Mouse (Mus musculus): ENCODE data around the gene Ccl22. TPM values are rescaled to one million over a fixed set of nuclear protein-coding genes. Genes with fewer than 3 reads are reported as not detected.

Ccl22 gene
- polyA plus RNA-seq, 1 experiment from 2014 or later, result not detected

- H3K9me3 ChIP-seq (ENCODE audit: control insufficient read depth, low read length), result no peaks in the 10 kb centered on the region
- H3K4me1 ChIP-seq (replicated peaks; ENCODE audit: control insufficient read depth, insufficient read depth, low read length), result peaks cover 2% of the 10 kb centered on the region
- 80% methylated on average over 10 of the region's 10 CpGs for WGBS
- H3K27ac ChIP-seq (ENCODE audit: low read depth, low read length), result no peak overlapping the region
- no peak overlapping the region for H3K4me3 ChIP-seq (ENCODE audit: low read depth, low read length)
- ATAC-seq (replicated peaks; ENCODE audit: low FRiP score) (no peak), DNase-seq (ENCODE audit: low spot score) (no peak)
- no peaks in the 10 kb centered on the region for H3K36me3 ChIP-seq (ENCODE audit: control insufficient read depth, insufficient read depth, low read length)
- no peak overlapping the region for H3K9ac ChIP-seq (ENCODE audit: low read length)
- no peak overlapping the region for H3K4me2 ChIP-seq (ENCODE audit: low read depth, low read length, severe bottlenecking)
- H3K27me3 ChIP-seq (ENCODE audit: control insufficient read depth, insufficient read depth, low read length), result no peaks in the 10 kb centered on the region
These were observed 33.6 kb downstream of the Ccl22 start for GRCm38 (mm10) chr8:94778895-94779533.

GRCm38 (mm10) chr8:94779534-94780294, 34.3 kb downstream of the Ccl22 start:
- 94% methylated on average over 16 of the region's 16 CpGs for WGBS
- no peak overlapping the region for H3K4me2 ChIP-seq (ENCODE audit: low read depth, low read length, severe bottlenecking)
- 0 out of 2 replicates have a peak, but pooled peaks cover 2% of the 10 kb centered on the region for H3K4me1 ChIP-seq (replicated peaks; ENCODE audit: control insufficient read depth, insufficient read depth, low read length)

GRCm38 (mm10) chr8:94780491-94781154, 35.2 kb downstream of the Ccl22 start:
- no peak overlapping the region for H3K27ac ChIP-seq (ENCODE audit: low read depth, low read length)
- no peaks in the 10 kb centered on the region for H3K36me3 ChIP-seq (ENCODE audit: control insufficient read depth, insufficient read depth, low read length)
- no peak for DNase-seq (ENCODE audit: low spot score)
- H3K9ac ChIP-seq (ENCODE audit: low read length), result no peak overlapping the region
- H3K9me3 ChIP-seq (ENCODE audit: control insufficient read depth, low read length), result no peaks in the 10 kb centered on the region
- ATAC-seq (replicated peaks; ENCODE audit: low FRiP score), result no peak
- 0 out of 2 replicates have a peak, but pooled peaks cover 2% of the 10 kb centered on the region for H3K4me1 ChIP-seq (replicated peaks; ENCODE audit: control insufficient read depth, insufficient read depth, low read length)
- no peak overlapping the region for H3K4me3 ChIP-seq (ENCODE audit: low read depth, low read length)
- H3K27me3 ChIP-seq (ENCODE audit: control insufficient read depth, insufficient read depth, low read length), result no peaks in the 10 kb centered on the region
- WGBS, result 81% methylated on average over 21 of the region's 21 CpGs
- H3K4me2 ChIP-seq (ENCODE audit: low read depth, low read length, severe bottlenecking), result no peak overlapping the region

More at GRCm38 (mm10) chr8:94779534-94780294, 34.3 kb downstream of the Ccl22 start:
- no peaks in the 10 kb centered on the region for H3K9me3 ChIP-seq (ENCODE audit: control insufficient read depth, low read length)
- no peak for ATAC-seq (replicated peaks; ENCODE audit: low FRiP score)
- no peak for DNase-seq (ENCODE audit: low spot score)
- no peaks in the 10 kb centered on the region for H3K36me3 ChIP-seq (ENCODE audit: control insufficient read depth, insufficient read depth, low read length)
- H3K27me3 ChIP-seq (ENCODE audit: control insufficient read depth, insufficient read depth, low read length), result no peaks in the 10 kb centered on the region
- H3K27ac ChIP-seq (ENCODE audit: low read depth, low read length), result no peak overlapping the region
- H3K9ac ChIP-seq (ENCODE audit: low read length), result no peak overlapping the region
- H3K4me3 ChIP-seq (ENCODE audit: low read depth, low read length), result no peak overlapping the region

- no peak for ATAC-seq (replicated peaks; ENCODE audit: low FRiP score)
- Histone ChIP-seq H3K27ac (ENCODE audit: low read depth, low read length) (no peak overlapping the region), H3K4me3 (ENCODE audit: low read depth, low read length) (no peak overlapping the region)
These were observed 35.9 kb downstream of the Ccl22 start for GRCm38 (mm10) chr8:94781155-94781837.

GRCm38 (mm10) chr8:94781838-94782235, 36.4 kb downstream of the Ccl22 start:
- Histone ChIP-seq H3K27me3 (ENCODE audit: control insufficient read depth, insufficient read depth, low read length) (no peaks in the 10 kb centered on the region), H3K4me3 (ENCODE audit: low read depth, low read length) (no peak overlapping the region), H3K27ac (ENCODE audit: low read depth, low read length) (no peak overlapping the region), H3K4me1 (replicated peaks; ENCODE audit: control insufficient read depth, insufficient read depth, low read length) (0 out of 2 replicates have a peak, but pooled peaks cover 2% of the 10 kb centered on the region), H3K36me3 (ENCODE audit: control insufficient read depth, insufficient read depth, low read length) (no peaks in the 10 kb centered on the region), H3K9me3 (ENCODE audit: control insufficient read depth, low read length) (no peaks in the 10 kb centered on the region), H3K4me2 (ENCODE audit: low read depth, low read length, severe bottlenecking) (no peak overlapping the region), H3K9ac (ENCODE audit: low read length) (no peak overlapping the region)
- 7% methylated on average over 11 of the region's 11 CpGs for WGBS
- DNase-seq (ENCODE audit: low spot score) (no peak), ATAC-seq (replicated peaks; ENCODE audit: low FRiP score) (peak; percentile 42; the same call in 1 of the 2 replicates)

More at GRCm38 (mm10) chr8:94781155-94781837, 35.9 kb downstream of the Ccl22 start:
- H3K9me3 ChIP-seq (ENCODE audit: control insufficient read depth, low read length), result no peaks in the 10 kb centered on the region
- no peak overlapping the region for H3K9ac ChIP-seq (ENCODE audit: low read length)
- 0 out of 2 replicates have a peak, but pooled peaks cover 2% of the 10 kb centered on the region for H3K4me1 ChIP-seq (replicated peaks; ENCODE audit: control insufficient read depth, insufficient read depth, low read length)
- H3K4me2 ChIP-seq (ENCODE audit: low read depth, low read length, severe bottlenecking), result no peak overlapping the region
- no peak for DNase-seq (ENCODE audit: low spot score)
- no peaks in the 10 kb centered on the region for H3K27me3 ChIP-seq (ENCODE audit: control insufficient read depth, insufficient read depth, low read length)
- H3K36me3 ChIP-seq (ENCODE audit: control insufficient read depth, insufficient read depth, low read length), result no peaks in the 10 kb centered on the region
- 53% methylated on average over 7 of the region's 7 CpGs for WGBS

GRCm38 (mm10) chr8:94783890-94784289, 38.5 kb downstream of the Ccl22 start:
- WGBS, result 79% methylated on average over 4 of the region's 4 CpGs
- Histone ChIP-seq H3K9ac (ENCODE audit: low read length) (no peak overlapping the region), H3K4me2 (ENCODE audit: low read depth, low read length, severe bottlenecking) (no peak overlapping the region), H3K27me3 (ENCODE audit: control insufficient read depth, insufficient read depth, low read length) (no peaks in the 10 kb centered on the region), H3K4me1 (replicated peaks; ENCODE audit: control insufficient read depth, insufficient read depth, low read length) (0 out of 2 replicates have a peak, but pooled peaks cover 2% of the 10 kb centered on the region), H3K4me3 (ENCODE audit: low read depth, low read length) (no peak overlapping the region), H3K27ac (ENCODE audit: low read depth, low read length) (no peak overlapping the region), H3K36me3 (ENCODE audit: control insufficient read depth, insufficient read depth, low read length) (no peaks in the 10 kb centered on the region), H3K9me3 (ENCODE audit: control insufficient read depth, low read length) (no peaks in the 10 kb centered on the region)
- no peak for DNase-seq (ENCODE audit: low spot score)
- ATAC-seq (replicated peaks; ENCODE audit: low FRiP score), result no peak

- DNase-seq (ENCODE audit: low spot score), result no peak
- 0 out of 2 replicates have a peak, but pooled peaks cover 2% of the 10 kb centered on the region for H3K4me1 ChIP-seq (replicated peaks; ENCODE audit: control insufficient read depth, insufficient read depth, low read length)
- H3K27ac ChIP-seq (ENCODE audit: low read depth, low read length), result no peak overlapping the region
- no peak overlapping the region for H3K4me3 ChIP-seq (ENCODE audit: low read depth, low read length)
- no peak overlapping the region for H3K4me2 ChIP-seq (ENCODE audit: low read depth, low read length, severe bottlenecking)
- H3K36me3 ChIP-seq (ENCODE audit: control insufficient read depth, insufficient read depth, low read length), result no peaks in the 10 kb centered on the region
- no peak overlapping the region for H3K9ac ChIP-seq (ENCODE audit: low read length)
- 73% methylated on average over 12 of the region's 12 CpGs for WGBS
- ATAC-seq (replicated peaks; ENCODE audit: low FRiP score), result no peak
- no peaks in the 10 kb centered on the region for H3K27me3 ChIP-seq (ENCODE audit: control insufficient read depth, insufficient read depth, low read length)
- H3K9me3 ChIP-seq (ENCODE audit: control insufficient read depth, low read length), result no peaks in the 10 kb centered on the region
These were observed 40.0 kb downstream of the Ccl22 start for GRCm38 (mm10) chr8:94785247-94785985.

Data from forebrain, embryonic 11.5 days (tissue).